Mouse (Mus musculus): ENCODE data around the gene Wdr66. TPM values are rescaled to one million over a fixed set of nuclear protein-coding genes. Genes with fewer than 3 reads are reported as not detected.
"Not testable (repeated sequence)": the region's sequence is repeated elsewhere in the genome, so short reads cannot be mapped to it uniquely, and the experiment has no call there.

Gene Wdr66
- 45.1 and 46.7 TPM in 2 replicates for polyA plus RNA-seq (2012; rRNA removed)

GRCm38 (mm10) chr5:123251834-123252233 lies at the start of gene Wdr66:
Gene Wdr66 (plus strand): TSS chr5:123252102.
- peak within 1 kb of the TSS; percentile 93 for H3K4me3 ChIP-seq (ENCODE audit: control insufficient read depth, low read depth, low read length)
- H3K36me3 ChIP-seq (ENCODE audit: control insufficient read depth, insufficient read depth, low read length) = no peaks in the 10 kb centered on the region
- H3K27ac ChIP-seq (ENCODE audit: control insufficient read depth, insufficient read depth, low read depth, low read length) = peak within 1 kb of the TSS; percentile 84
- H3K27me3 ChIP-seq (ENCODE audit: control insufficient read depth, insufficient read depth, low read length) = no peaks in the 10 kb centered on the region
- peaks cover 7% of the 10 kb centered on the region; the same call in 1 of the 2 replicates for H3K4me1 ChIP-seq (ENCODE audit: control insufficient read depth, insufficient read depth, low read length)
- TF ChIP-seq CTCF (IDR thresholded peaks at IDR 0.05; ENCODE audit: control insufficient read depth, insufficient read depth, insufficient replicate concordance, low read depth, low read length) (peak; percentile 78; the same call in 1 of the 2 replicates), POLR2A (IDR thresholded peaks at IDR 0.05; ENCODE audit: control insufficient read depth, low read depth, low read length) (peak; percentile 48; the same call in 1 of the 2 replicates)

- H3K4me1 ChIP-seq (ENCODE audit: control insufficient read depth, insufficient read depth, low read length); H3K27ac ChIP-seq (ENCODE audit: control insufficient read depth, insufficient read depth, low read depth, low read length); H3K27me3 ChIP-seq (ENCODE audit: control insufficient read depth, insufficient read depth, low read length); H3K36me3 ChIP-seq (ENCODE audit: control insufficient read depth, insufficient read depth, low read length); H3K4me3 ChIP-seq (ENCODE audit: control insufficient read depth, low read depth, low read length): not testable (repeated sequence)
Observed at GRCm38 (mm10) chr5:123202771-123203170, 49.1 kb upstream of the Wdr66 start.

- H3K27me3 ChIP-seq (ENCODE audit: control insufficient read depth, insufficient read depth, low read length); H3K36me3 ChIP-seq (ENCODE audit: control insufficient read depth, insufficient read depth, low read length): not testable (repeated sequence)
Observed at GRCm38 (mm10) chr5:123203591-123203990, 48.3 kb upstream of the Wdr66 start.

GRCm38 (mm10) chr5:123222346-123223050 lies 29.4 kb upstream of the Wdr66 start:
- not testable (repeated sequence) for H3K4me1 ChIP-seq (ENCODE audit: control insufficient read depth, insufficient read depth, low read length); H3K27me3 ChIP-seq (ENCODE audit: control insufficient read depth, insufficient read depth, low read length); H3K36me3 ChIP-seq (ENCODE audit: control insufficient read depth, insufficient read depth, low read length); H3K27ac ChIP-seq (ENCODE audit: control insufficient read depth, insufficient read depth, low read depth, low read length); H3K4me3 ChIP-seq (ENCODE audit: control insufficient read depth, low read depth, low read length)

More at GRCm38 (mm10) chr5:123203591-123203990, 48.3 kb upstream of the Wdr66 start:
- not testable (repeated sequence) for H3K4me3 ChIP-seq (ENCODE audit: control insufficient read depth, low read depth, low read length); H3K27ac ChIP-seq (ENCODE audit: control insufficient read depth, insufficient read depth, low read depth, low read length); H3K4me1 ChIP-seq (ENCODE audit: control insufficient read depth, insufficient read depth, low read length)

- Histone ChIP-seq H3K27me3 (ENCODE audit: control insufficient read depth, insufficient read depth, low read length) (no peaks in the 10 kb centered on the region), H3K4me3 (ENCODE audit: control insufficient read depth, low read depth, low read length) (no peak overlapping the region), H3K4me1 (ENCODE audit: control insufficient read depth, insufficient read depth, low read length) (no peaks in the 10 kb centered on the region), H3K27ac (ENCODE audit: control insufficient read depth, insufficient read depth, low read depth, low read length) (no peak overlapping the region), H3K36me3 (ENCODE audit: control insufficient read depth, insufficient read depth, low read length) (no peaks in the 10 kb centered on the region)
- TF ChIP-seq POLR2A (IDR thresholded peaks at IDR 0.05; ENCODE audit: control insufficient read depth, low read depth, low read length) (no peak), CTCF (IDR thresholded peaks at IDR 0.05; ENCODE audit: control insufficient read depth, insufficient read depth, insufficient replicate concordance, low read depth, low read length) (no peak)
Observed at GRCm38 (mm10) chr5:123223051-123223410, 28.9 kb upstream of the Wdr66 start.

GRCm38 (mm10) chr5:123223861-123224260 lies 28.0 kb upstream of the Wdr66 start:
- not testable (repeated sequence) for H3K4me3 ChIP-seq (ENCODE audit: control insufficient read depth, low read depth, low read length); H3K4me1 ChIP-seq (ENCODE audit: control insufficient read depth, insufficient read depth, low read length); H3K27ac ChIP-seq (ENCODE audit: control insufficient read depth, insufficient read depth, low read depth, low read length); H3K27me3 ChIP-seq (ENCODE audit: control insufficient read depth, insufficient read depth, low read length); H3K36me3 ChIP-seq (ENCODE audit: control insufficient read depth, insufficient read depth, low read length)
- peak; percentile 6; the same call in 1 of the 2 replicates for TF ChIP-seq CTCF (IDR thresholded peaks at IDR 0.05; ENCODE audit: control insufficient read depth, insufficient read depth, insufficient replicate concordance, low read depth, low read length)

- no peaks in the 10 kb centered on the region for H3K27me3 ChIP-seq (ENCODE audit: control insufficient read depth, insufficient read depth, low read length)
- H3K27ac ChIP-seq (ENCODE audit: control insufficient read depth, insufficient read depth, low read depth, low read length) = no peak overlapping the region
- TF ChIP-seq CTCF (IDR thresholded peaks at IDR 0.05; ENCODE audit: control insufficient read depth, insufficient read depth, insufficient replicate concordance, low read depth, low read length) = no peak
- TF ChIP-seq POLR2A (IDR thresholded peaks at IDR 0.05; ENCODE audit: control insufficient read depth, low read depth, low read length) = no peak
- no peaks in the 10 kb centered on the region; the same call in 1 of the 2 replicates for H3K36me3 ChIP-seq (ENCODE audit: control insufficient read depth, insufficient read depth, low read length)
- H3K4me3 ChIP-seq (ENCODE audit: control insufficient read depth, low read depth, low read length) = no peak overlapping the region
- no peaks in the 10 kb centered on the region for H3K4me1 ChIP-seq (ENCODE audit: control insufficient read depth, insufficient read depth, low read length)
Observed at GRCm38 (mm10) chr5:123226851-123227250, 25.1 kb upstream of the Wdr66 start.

Data from testis, adult 2 months (tissue).